ENCODE assay signal across 8 mouse cellular contexts in genomic region chr5:41887738-41888137, GRCm38 (mm10). TPM values are rescaled to one million over a fixed set of nuclear protein-coding genes. Genes with fewer than 3 reads are reported as not detected.
A peak's percentile ranks its signal among the peaks of the same experiment; 100 is the strongest.
DNase-seq lines count a peak whose midpoint lies in the region; ATAC-seq lines count a peak whose summit lies in the region.

No protein-coding gene starts in this region.

- intact Hi-C loops in left cerebral cortex, postnatal 10 days (cut with DNase I): loop anchor here (5.0 to 10.0 kb wide), 3 partner anchors 1350 to 1747 kb away; no protein-coding TSS in a partner anchor

- H3K4me1 ChIP-seq in midbrain, embryonic 14.5 days (ENCODE audit: control insufficient read depth, insufficient read depth, low read length): peaks cover 7% of the 10 kb centered on the region; the same call in 1 of the 2 replicates
- H3K4me1 ChIP-seq in midbrain, embryonic 15.5 days: peaks cover 10% of the 10 kb centered on the region
- H3K4me1 ChIP-seq in hindbrain, embryonic 14.5 days (replicated peaks; ENCODE audit: control insufficient read depth, insufficient read depth, low read length): peaks cover 11% of the 10 kb centered on the region

- WGBS in midbrain, embryonic 14.5 days: 18% methylated on average over 4 of the region's 4 CpGs
- 16% methylated on average over 4 of the region's 4 CpGs for WGBS in midbrain, embryonic 15.5 days
- WGBS in hindbrain, embryonic 14.5 days: 10% methylated on average over 4 of the region's 4 CpGs

- no peak overlapping the region for H3K27ac ChIP-seq in midbrain, embryonic 14.5 days (replicated peaks; ENCODE audit: low read depth, low read length)
- no peak overlapping the region for H3K27ac ChIP-seq in midbrain, embryonic 15.5 days
- no peak overlapping the region for H3K27ac ChIP-seq in hindbrain, embryonic 14.5 days

- ATAC-seq in midbrain, embryonic 14.5 days (ENCODE audit: low FRiP score, low TSS enrichment): no peak
- ATAC-seq in midbrain, embryonic 15.5 days (replicated peaks): no peak; the same call in 1 of the 2 replicates
- ATAC-seq in hindbrain, embryonic 14.5 days (ENCODE audit: low FRiP score): no peak
- 0 out of 2 replicates have a peak, but pooled peaks have one; percentile 26 for ATAC-seq in neutrophil, adult 5-6 weeks (ENCODE audit: extremely low read depth, insufficient number of reproducible peaks, low FRiP score, poor library complexity, severe bottlenecking)

- H3K4me2 ChIP-seq in midbrain, embryonic 14.5 days (ENCODE audit: low read length): no peak overlapping the region
- H3K4me2 ChIP-seq in midbrain, embryonic 15.5 days: no peak overlapping the region
- H3K4me2 ChIP-seq in hindbrain, embryonic 14.5 days (replicated peaks): no peak overlapping the region

- no peak overlapping the region for H3K4me3 ChIP-seq in midbrain, embryonic 14.5 days (replicated peaks; ENCODE audit: low read depth, low read length)
- H3K4me3 ChIP-seq in midbrain, embryonic 15.5 days: no peak overlapping the region
- H3K4me3 ChIP-seq in hindbrain, embryonic 14.5 days (replicated peaks; ENCODE audit: low read length): no peak overlapping the region

- H3K27me3 ChIP-seq in midbrain, embryonic 14.5 days (ENCODE audit: control insufficient read depth, insufficient read depth, low read length): no peaks in the 10 kb centered on the region
- no peaks in the 10 kb centered on the region for H3K27me3 ChIP-seq in midbrain, embryonic 15.5 days (replicated peaks)
- H3K27me3 ChIP-seq in hindbrain, embryonic 14.5 days (ENCODE audit: control insufficient read depth, insufficient read depth, low read length): no peaks in the 10 kb centered on the region

- H3K9me3 ChIP-seq in midbrain, embryonic 14.5 days (ENCODE audit: control insufficient read depth, low read length): no peaks in the 10 kb centered on the region
- H3K9me3 ChIP-seq in midbrain, embryonic 15.5 days: no peaks in the 10 kb centered on the region
- H3K9me3 ChIP-seq in hindbrain, embryonic 14.5 days (ENCODE audit: control insufficient read depth, low read length): no peaks in the 10 kb centered on the region

- H3K36me3 ChIP-seq in midbrain, embryonic 14.5 days (ENCODE audit: control insufficient read depth, insufficient read depth, low read length): no peaks in the 10 kb centered on the region
- no peaks in the 10 kb centered on the region for H3K36me3 ChIP-seq in midbrain, embryonic 15.5 days (replicated peaks)
- no peaks in the 10 kb centered on the region for H3K36me3 ChIP-seq in hindbrain, embryonic 14.5 days (replicated peaks; ENCODE audit: control insufficient read depth, insufficient read depth)

- peak; percentile 86 for DNase-seq in midbrain, embryonic 14.5 days
- DNase-seq in brain, adult 2 months (ENCODE audit: low read depth, low spot score): peak; percentile 95
- DNase-seq in fibroblast of lung, adult 2 months (ENCODE audit: low read depth): peak; percentile 48
- peak; percentile 80 for DNase-seq in hindbrain, embryonic 14.5 days (ENCODE audit: low spot score)
- DNase-seq in left cerebral cortex, postnatal 10 days (ENCODE audit: extremely low spot score in 1 of 2, low spot score in 2 of 2): peak; percentile 63 to 80
- DNase-seq in thymus, postnatal 10 days (ENCODE audit: low spot score in 2 of 2): peak; percentile 9 to 62

- H3K9ac ChIP-seq in midbrain, embryonic 14.5 days (replicated peaks; ENCODE audit: low read length): no peak overlapping the region
- H3K9ac ChIP-seq in midbrain, embryonic 15.5 days: no peak overlapping the region
- H3K9ac ChIP-seq in hindbrain, embryonic 14.5 days: no peak overlapping the region

RNA-seq across cellular contexts. Expression of gene Bod1l, which starts 43.6 kb away (rescaled TPM):
- polyA plus RNA-seq in midbrain, embryonic 14.5 days (2014; fragmentation: Nextera tagmentation; extraction: Ambion mirVana): 29.8 and 32.4 TPM in 2 replicates
- 26.2 and 29.6 TPM in 2 replicates for polyA plus RNA-seq in midbrain, embryonic 15.5 days (2015; fragmentation: Nextera tagmentation; extraction: Ambion mirVana)
- 28.2 and 30.7 TPM in 2 replicates for polyA plus RNA-seq in hindbrain, embryonic 14.5 days (2014; fragmentation: Nextera tagmentation; extraction: Ambion mirVana)
- 10 to 100 TPM; 32.8 to 33.3 TPM for total RNA-seq in left cerebral cortex, postnatal 10 days (2021)
- total RNA-seq in neutrophil, adult 5-6 weeks (2017): 64.5 and 65.5 TPM in 2 replicates

Comparison
In these comparisons a context has a peak if more than half of its experiments do, and no peak if none do; other contexts are left out.
1. DNase-seq: peak in every context shown above with its lines; median percentile 95 in brain, adult 2 months; 86 in midbrain, embryonic 14.5 days; 80 in hindbrain, embryonic 14.5 days; 72 in left cerebral cortex, postnatal 10 days; 48 in fibroblast of lung, adult 2 months; 36 in thymus, postnatal 10 days.